Mouse (Mus musculus): ENCODE measurements around the gene Disp1.

Disp1 gene

DNA sequence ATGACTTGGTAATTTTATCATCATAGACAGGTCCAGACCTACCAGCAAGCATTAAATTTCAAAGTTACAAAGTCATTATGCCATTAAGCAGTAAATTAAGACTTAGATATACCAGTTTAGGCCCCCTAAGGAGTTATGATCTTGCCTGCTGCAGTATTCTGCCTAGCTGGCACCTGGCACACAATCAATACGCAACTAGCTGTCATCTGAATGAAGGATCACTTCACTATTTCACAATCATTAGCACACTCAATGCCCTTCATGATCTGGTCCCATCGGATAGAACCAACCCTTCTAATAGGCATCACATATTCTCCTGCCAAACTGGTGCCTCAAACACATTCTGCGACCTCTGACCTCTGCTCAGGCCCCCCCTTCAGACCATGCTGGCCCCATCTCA is 14.2 kb downstream of the Disp1 start:
- no peak for DNase-seq (ENCODE audit: low read depth, low spot score)

- DNase-seq (ENCODE audit: low read depth, low spot score): no peak
These were observed 20.4 kb downstream of the Disp1 start for GRCm38 (mm10) chr1:183200926-183201325.

GRCm38 (mm10) chr1:183194763-183195162 is 26.6 kb downstream of the Disp1 start:
- DNase-seq (ENCODE audit: low read depth, low spot score): no peak

DNA sequence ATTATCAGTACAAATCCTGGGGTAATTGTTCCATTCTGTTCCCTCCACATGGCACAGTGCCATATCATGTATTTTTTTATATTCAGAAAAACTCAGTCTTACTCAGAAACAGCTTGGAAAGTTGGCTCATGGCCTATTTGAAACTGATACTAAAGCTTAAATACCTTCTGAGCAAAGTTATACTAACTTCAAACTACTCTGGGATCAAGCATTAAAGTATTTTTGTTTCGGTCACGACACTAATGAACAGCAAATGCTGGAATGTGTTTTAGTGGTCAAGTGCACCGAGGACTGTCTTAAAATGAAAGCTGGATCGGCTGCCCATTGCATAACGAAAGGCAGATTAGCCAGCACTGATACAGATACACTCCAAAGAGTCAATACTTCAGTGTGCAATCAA is 27.2 kb downstream of the Disp1 start:
- DNase-seq (ENCODE audit: low read depth, low spot score): no peak

DNA sequence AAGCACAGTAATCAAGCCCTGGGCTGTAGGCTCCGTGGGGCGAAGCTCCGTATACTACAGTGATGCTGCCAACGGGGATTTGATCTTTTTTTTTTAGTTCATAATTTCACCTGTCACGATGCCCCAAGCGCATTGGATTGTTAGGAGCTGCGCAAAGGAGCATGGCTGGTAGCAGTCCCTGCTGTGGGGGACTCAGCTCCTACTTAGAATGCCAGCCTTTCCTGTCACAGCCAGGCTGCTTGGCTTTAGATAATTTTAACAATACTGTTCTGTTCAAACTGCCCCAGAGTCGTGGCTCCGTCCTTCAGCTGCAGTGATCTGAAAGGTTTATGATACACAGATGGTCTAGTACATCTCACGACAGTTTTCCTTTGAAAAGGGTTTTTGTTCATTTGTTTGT is 29.9 kb downstream of the Disp1 start:
- no peak for DNase-seq (ENCODE audit: low read depth, low spot score)

GRCm38 (mm10) chr1:183190456-183190855 is 30.9 kb downstream of the Disp1 start:
- DNase-seq (ENCODE audit: low read depth, low spot score): no peak

- DNase-seq (ENCODE audit: low read depth, low spot score): no peak
These were observed 32.2 kb downstream of the Disp1 start for GRCm38 (mm10) chr1:183189014-183189662.

- DNase-seq (ENCODE audit: low read depth, low spot score): no peak
These were observed 33.0 kb downstream of the Disp1 start for GRCm38 (mm10) chr1:183188115-183189013.

- no peak for DNase-seq (ENCODE audit: low read depth, low spot score)
These were observed 35.8 kb downstream of the Disp1 start for GRCm38 (mm10) chr1:183185560-183185959.

DNA sequence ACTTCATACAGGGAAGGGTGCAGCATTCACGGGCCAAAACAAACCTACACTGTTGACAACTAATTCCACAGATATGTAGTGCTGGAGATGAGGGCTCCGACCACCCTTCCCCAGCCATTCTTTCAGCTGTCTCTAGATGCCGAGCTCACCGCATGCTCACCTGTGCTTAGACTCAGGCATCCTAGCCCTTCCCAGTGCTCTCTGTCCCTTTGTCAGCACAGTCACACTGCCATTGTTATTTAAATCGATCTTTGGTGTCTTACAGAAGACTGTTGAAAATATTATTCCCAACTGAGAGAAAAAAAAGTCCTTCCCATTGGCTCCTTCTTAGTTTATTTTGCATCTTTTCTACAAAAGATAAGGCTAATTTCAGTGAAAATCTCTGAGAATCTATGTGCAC is 36.6 kb downstream of the Disp1 start:
- no peak for DNase-seq (ENCODE audit: low read depth, low spot score)

DNA sequence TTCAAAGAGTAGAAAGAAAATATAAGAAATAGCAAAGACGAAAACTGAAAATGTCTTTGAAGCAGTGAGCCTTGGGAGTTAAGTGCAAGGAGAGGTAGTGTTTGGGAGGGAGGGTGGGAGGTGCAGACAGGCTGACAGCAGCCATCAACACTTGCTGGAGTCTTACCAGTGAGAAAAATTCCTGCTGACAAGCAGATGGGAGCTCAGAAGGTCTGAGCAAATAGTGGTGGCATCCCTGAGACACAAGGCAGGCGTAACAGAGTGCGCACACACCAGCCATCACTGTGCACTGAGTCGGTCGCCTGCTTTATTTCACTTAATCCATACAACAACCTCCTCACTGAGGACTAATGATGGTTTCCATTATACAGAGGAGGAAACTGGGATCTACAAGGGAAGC is 37.8 kb downstream of the Disp1 start:
- DNase-seq (ENCODE audit: low read depth, low spot score): no peak

DNA sequence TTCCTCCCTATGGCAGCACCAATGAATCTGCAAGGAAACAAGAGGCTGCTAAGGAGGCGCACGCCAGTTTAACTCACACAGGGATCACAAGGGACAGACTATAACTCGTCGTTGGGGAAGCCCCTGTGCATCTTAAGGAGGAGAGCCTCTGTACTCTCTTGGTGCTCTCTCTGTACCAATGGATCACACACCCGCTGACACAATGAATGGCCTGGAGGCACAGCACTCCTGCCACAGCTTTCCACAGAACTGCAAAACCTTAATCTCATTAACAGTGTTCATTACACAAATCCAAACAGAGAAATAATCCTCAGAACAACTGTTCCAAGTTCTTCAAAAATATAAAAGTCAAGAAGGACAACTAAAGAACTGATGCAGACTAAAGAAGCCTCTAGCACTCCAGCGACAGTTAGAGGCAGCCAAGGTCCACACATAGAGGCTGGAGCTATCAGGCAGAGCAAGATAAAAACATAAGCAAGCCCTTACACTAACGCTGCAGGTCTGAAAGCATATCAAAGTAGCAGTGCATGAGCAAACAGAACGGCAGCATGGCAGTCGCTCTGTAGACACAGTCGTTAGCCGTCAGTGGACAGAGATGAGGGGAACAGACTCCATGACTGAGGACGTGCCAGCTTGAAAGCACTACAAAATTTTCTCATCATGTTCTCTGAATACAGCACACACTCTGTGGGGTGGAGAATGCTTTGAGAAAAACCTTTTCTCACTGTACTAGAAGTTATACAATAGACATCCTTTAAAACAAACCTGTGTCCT is 38.5 kb downstream of the Disp1 start:
- DNase-seq (ENCODE audit: low read depth, low spot score): no peak

GRCm38 (mm10) chr1:183181030-183181395 is 40.3 kb downstream of the Disp1 start:
- DNase-seq (ENCODE audit: low read depth, low spot score): no peak

DNA sequence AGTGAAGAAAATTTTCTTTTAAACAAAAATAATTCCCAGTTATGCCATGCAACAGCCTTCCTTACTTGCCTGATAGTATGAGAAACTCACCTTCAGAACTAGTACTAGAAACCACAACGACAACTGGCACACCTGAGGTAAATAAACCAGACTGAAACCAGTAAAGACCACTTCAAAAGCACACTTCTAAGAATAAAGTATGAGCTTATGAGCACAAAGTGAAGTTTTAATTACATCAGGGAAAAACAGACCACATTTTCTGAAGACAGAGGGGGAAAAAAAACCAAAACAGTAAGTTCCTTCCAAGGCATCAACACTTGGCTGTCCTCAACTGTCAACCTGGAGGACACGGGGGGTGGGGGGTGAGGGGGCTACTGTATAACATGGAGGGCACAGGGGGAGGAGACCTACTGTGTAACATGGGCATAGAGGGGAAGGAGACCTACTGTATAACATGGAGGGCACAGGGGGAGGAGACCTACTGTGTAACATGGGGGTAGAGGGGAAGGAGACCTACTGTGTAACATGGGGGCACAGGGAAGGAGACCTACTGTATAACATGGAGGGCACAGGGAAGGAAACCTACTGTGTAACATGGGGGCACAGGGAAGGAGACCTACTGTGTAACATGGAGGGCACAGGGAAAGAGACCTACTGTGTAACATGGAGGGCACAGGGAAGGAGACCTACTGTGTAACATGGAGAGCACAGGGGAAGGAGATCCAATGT is 40.9 kb downstream of the Disp1 start:
- DNase-seq (ENCODE audit: low read depth, low spot score): no peak

DNA sequence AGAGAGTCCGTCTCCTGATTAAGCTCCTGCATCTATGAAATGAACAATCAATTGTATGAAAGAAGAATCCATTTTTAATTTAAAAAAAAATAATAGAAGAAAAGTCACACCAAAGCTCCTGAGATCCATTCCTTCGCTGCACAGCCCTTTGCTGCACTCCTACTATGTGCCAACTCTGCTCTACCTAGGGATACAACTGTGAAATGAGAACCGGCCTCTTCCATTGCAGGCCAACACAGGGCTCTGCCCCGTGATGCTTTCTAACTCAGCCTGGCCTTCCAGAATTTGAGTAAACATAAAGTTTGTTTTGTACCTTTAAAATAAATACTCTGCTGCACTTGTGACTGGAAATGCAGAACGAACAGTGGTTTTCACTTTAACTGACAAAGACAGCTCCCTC is 42.0 kb downstream of the Disp1 start:
- DNase-seq (ENCODE audit: low read depth, low spot score): no peak

- DNase-seq (ENCODE audit: low read depth, low spot score): no peak
These were observed 46.1 kb downstream of the Disp1 start for GRCm38 (mm10) chr1:183175236-183175635.

DNA sequence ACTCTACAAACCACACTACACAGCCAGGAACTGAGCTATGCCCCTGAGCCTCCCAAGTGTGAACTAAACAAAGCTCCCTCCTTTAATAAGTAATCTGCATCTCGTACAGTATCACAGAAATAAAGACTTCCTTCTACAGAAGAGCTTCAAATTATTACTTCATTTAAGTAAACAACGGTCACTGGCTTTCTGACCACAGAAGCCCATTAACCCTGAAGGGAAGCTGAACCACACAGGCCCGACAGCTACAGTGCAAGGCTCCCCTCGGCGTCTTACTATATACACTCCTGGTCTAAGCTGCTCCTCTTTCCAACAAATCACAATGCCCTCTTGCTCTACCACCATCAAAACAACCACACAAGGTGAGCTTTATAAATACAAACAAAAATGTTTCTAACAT is 50.2 kb downstream of the Disp1 start:
- DNase-seq (ENCODE audit: low read depth, low spot score): no peak

DNA sequence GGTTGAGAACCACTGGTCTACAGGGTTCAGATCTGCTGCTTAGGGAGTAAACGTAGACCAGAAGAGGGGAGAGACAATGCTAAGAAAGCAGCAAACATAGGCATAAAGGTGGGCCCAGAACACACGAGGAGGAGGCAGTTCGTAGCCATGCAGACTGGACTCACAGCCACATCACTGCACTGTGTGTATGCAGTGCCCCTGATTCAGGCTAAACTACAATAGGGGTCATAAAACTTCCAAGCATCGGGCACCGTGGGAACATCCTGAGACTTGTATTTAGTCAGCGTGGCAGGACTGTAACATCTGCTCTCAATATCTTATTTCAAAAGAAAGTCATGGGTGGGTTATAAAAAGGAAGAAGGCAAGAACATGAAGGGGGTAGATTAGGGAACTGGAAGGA is 52.9 kb downstream of the Disp1 start:
- DNase-seq (ENCODE audit: low read depth, low spot score): no peak

GRCm38 (mm10) chr1:183167776-183168175 is 53.5 kb downstream of the Disp1 start:
- no peak for DNase-seq (ENCODE audit: low read depth, low spot score)

DNA sequence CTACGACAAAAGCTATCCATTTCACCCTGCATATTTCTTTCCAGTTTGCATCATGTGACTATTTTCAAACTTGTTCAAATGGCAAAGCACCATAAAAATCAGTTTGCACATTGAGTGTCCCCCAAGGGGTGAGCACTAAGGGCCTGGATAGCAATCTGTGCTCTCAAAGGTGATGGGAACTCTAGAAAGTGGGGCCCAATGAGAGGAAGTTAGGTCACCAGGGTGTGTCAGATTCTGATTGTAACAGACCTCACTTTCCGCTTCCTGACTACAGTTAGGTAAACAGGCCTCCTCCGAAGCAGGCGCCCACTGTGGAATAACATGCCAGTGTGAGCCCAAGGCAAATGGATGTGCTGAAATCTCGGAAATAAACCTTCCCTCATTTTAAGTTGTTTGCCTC is 54.6 kb downstream of the Disp1 start:
- DNase-seq (ENCODE audit: low read depth, low spot score): no peak

GRCm38 (mm10) chr1:183164648-183165071 is 56.7 kb downstream of the Disp1 start:
- DNase-seq (ENCODE audit: low read depth, low spot score): no peak

DNA sequence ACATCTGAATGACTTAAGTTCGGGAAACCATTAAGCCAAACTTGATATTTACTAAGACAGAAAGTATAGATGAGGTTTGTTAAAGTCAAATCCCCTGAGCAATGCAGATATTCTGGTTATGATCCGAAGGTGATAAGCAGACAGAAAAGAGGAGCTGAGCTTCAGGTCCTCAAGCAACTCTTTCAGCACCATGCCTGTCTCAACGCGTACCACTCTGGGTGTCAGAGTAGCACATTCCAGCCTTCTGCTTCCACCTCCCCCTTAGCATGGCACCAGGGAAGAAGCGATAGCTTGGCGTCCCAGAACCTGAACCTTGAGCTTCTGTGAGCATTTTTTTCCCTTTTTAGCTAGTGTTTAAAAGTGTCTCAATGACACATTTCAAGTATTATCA is 57.1 kb downstream of the Disp1 start:
- DNase-seq (ENCODE audit: low read depth, low spot score): no peak
